ENCODE assay signal across 12 mouse cellular contexts in the genomic region with DNA sequence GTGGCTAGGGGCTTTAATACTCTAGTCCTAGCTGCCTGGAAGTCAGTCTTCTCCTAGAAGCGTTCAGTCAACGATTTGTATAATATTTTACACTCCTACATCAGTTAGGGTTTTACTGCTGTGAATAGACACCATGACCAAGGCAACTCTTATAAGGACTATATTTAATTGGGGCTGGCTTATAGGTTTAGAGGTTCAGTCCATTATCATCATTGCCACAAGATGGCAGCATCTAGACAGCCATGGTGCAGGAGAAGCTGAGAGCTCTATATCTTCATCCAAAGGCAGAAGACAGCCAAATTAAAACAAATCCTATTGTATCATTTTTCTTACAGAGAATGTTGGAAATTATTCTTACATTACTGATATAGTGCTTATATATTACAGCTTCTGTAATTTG.
DNase-seq lines count a peak whose midpoint lies in the region; ATAC-seq and TF ChIP-seq lines count a peak whose summit lies in the region.
"Had no signal": no experiment of that assay in that cellular context is flagged by ENCODE, and none has a peak within 500 bp of the region (broad histone marks: within the 10 kb centered on the region; RNA-seq: fewer than 3 reads in every experiment).

No protein-coding gene starts in this region.

- H3K36me3 ChIP-seq in ES-E14 (ENCODE audit: control insufficient read depth, insufficient read depth, low read length, poor library complexity, severe bottlenecking): no peaks in the 10 kb centered on the region

- H3K9me3 ChIP-seq in ES-E14 (ENCODE audit: control insufficient read depth, insufficient read depth, low read depth, low read length): no peaks in the 10 kb centered on the region
- H3K9me3 ChIP-seq: forebrain, embryonic 15.5 days; heart, embryonic 13.5 days had no signal

- H3K4me1 ChIP-seq in ES-E14 (ENCODE audit: control insufficient read depth in 2 of 2, insufficient read depth in 2 of 2, low read length in 2 of 2, poor library complexity in 1 of 2): no peaks in the 10 kb centered on the region
- H3K4me1 ChIP-seq: forebrain, embryonic 15.5 days; heart, embryonic 13.5 days had no signal

- in situ Hi-C loops in ES-E14 (cut with MboI; ENCODE audit: low sequenced_read_pairs in 2 of 2, unreplicated experiment in 2 of 2): no loop called here

- no peak overlapping the region for H3K9ac ChIP-seq in ES-E14 (ENCODE audit: insufficient read depth, low read depth, low read length, poor library complexity, severe bottlenecking)
- H3K9ac ChIP-seq: forebrain, embryonic 15.5 days; heart, embryonic 13.5 days; liver, postnatal 0 days had no signal

- DNase-seq in cerebellum, adult 9-10 months: peak; percentile 4
- DNase-seq in layer of hippocampus, adult 9-11 months: peak; percentile 5
- no peak for DNase-seq in layer of hippocampus, postnatal 10 days (ENCODE audit: low spot score in 2 of 2)
- peak; percentile 13 for DNase-seq in ES-E14 (ENCODE audit: low read depth, low spot score)
- DNase-seq in embryo, embryonic 11 days: peak; percentile 8
- no peak for DNase-seq in thymus, adult 18-20 months
- DNase-seq in right cerebral cortex, adult 18-20 months: no peak
- DNase-seq: liver, postnatal 0 days; right cerebral cortex, postnatal 14 days had no signal

- no peak overlapping the region for H3K27ac ChIP-seq in ES-E14 (ENCODE audit: insufficient read depth, low read depth, low read length, poor library complexity, severe bottlenecking)
- H3K27ac ChIP-seq: forebrain, embryonic 15.5 days; heart, embryonic 13.5 days had no signal

- ATAC-seq in cerebellum, adult (ENCODE audit: insufficient number of reproducible peaks, low FRiP score, low TSS enrichment): no peak
- ATAC-seq: forebrain, embryonic 15.5 days; liver, postnatal 0 days had no signal

- no peak overlapping the region for H3K4me3 ChIP-seq in ES-E14 (ENCODE audit: insufficient read depth in 1 of 2, low read depth in 1 of 2, low read length in 2 of 2, poor library complexity in 1 of 2, severe bottlenecking in 1 of 2)
- H3K4me3 ChIP-seq: forebrain, embryonic 15.5 days; heart, embryonic 13.5 days had no signal

TF ChIP-seq in ES-E14, 5 proteins besides CTCF, POLR2A, EP300 and RAD21:
- no peak for TF ChIP-seq CHD2 (IDR thresholded peaks at IDR 0.05; ENCODE audit: low read depth, low read length)
- TF ChIP-seq ZNF384 (IDR thresholded peaks at IDR 0.05; ENCODE audit: low read depth, low read length): no peak
- TF ChIP-seq MAFK (IDR thresholded peaks at IDR 0.05; ENCODE audit: insufficient read depth, low read depth, low read length): no peak
- TF ChIP-seq HCFC1 (IDR thresholded peaks at IDR 0.05; ENCODE audit: borderline replicate concordance, insufficient read depth, low read length): no peak
- TF ChIP-seq ZC3H11A (IDR thresholded peaks at IDR 0.05; ENCODE audit: borderline replicate concordance, low read depth, low read length): no peak

Comparison
In these comparisons a context has a peak if more than half of its experiments do, and no peak if none do; other contexts are left out.
1. DNase-seq: peak in cerebellum, adult 9-10 months (single experiment), layer of hippocampus, adult 9-11 months (single experiment), ES-E14 (single experiment) and embryo, embryonic 11 days (single experiment); none in layer of hippocampus, postnatal 10 days (0 of 2), thymus, adult 18-20 months (0 of 2) and right cerebral cortex, adult 18-20 months (single experiment).